8 mouse cellular contexts compared by ENCODE assay signal in the genomic region with DNA sequence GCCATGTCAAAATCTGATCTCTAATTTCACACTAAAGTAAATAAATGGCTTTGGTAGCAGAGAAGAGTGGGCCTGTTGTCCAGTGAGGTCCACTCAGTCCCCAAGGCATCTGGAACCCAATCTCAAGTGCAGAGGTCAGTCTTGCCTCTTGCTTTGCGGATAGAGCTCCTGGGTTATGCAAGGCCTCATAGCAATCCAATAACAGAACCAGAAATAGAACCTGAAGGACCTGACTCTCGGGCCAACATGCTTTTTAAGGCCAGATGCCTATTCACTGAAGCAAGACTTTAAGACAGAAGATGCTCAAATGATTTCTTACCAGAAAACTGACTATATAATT. TPM values are rescaled to one million over a fixed set of nuclear protein-coding genes. Genes with fewer than 3 reads are reported as not detected.
DNase-seq lines count a peak whose midpoint lies in the region; ATAC-seq and TF ChIP-seq lines count a peak whose summit lies in the region.

No protein-coding gene starts in this region.

- H3K4me2 ChIP-seq in hindbrain, embryonic 15.5 days, result peak overlapping the region; percentile 51
- peak overlapping the region; percentile 45 for H3K4me2 ChIP-seq in stomach, embryonic 16.5 days (ENCODE audit: low read depth, low read length)

- no peak overlapping the region for H3K9ac ChIP-seq in hindbrain, embryonic 15.5 days
- no peak overlapping the region for H3K9ac ChIP-seq in stomach, embryonic 16.5 days (ENCODE audit: low read length)

- WGBS in forebrain, embryonic 10.5 days, result 79% methylated on average over 2 of the region's 2 CpGs
- WGBS in hindbrain, embryonic 15.5 days, result 75% methylated on average over 2 of the region's 2 CpGs
- WGBS in lung, adult 2 months, result 41% methylated on average over 2 of the region's 2 CpGs
- 76% methylated on average over 2 of the region's 2 CpGs for WGBS in stomach, embryonic 16.5 days

- no peaks in the 10 kb centered on the region for H3K9me3 ChIP-seq in forebrain, embryonic 10.5 days
- no peaks in the 10 kb centered on the region for H3K9me3 ChIP-seq in hindbrain, embryonic 15.5 days
- H3K9me3 ChIP-seq in stomach, embryonic 16.5 days (replicated peaks; ENCODE audit: control insufficient read depth, low read length), result no peaks in the 10 kb centered on the region

- peak overlapping the region; percentile 94 for H3K27ac ChIP-seq in forebrain, embryonic 10.5 days
- H3K27ac ChIP-seq in hindbrain, embryonic 15.5 days (replicated peaks), result no peak overlapping the region
- H3K27ac ChIP-seq in stomach, embryonic 16.5 days (ENCODE audit: low read length), result no peak overlapping the region

- no peaks in the 10 kb centered on the region for H3K27me3 ChIP-seq in forebrain, embryonic 10.5 days (ENCODE audit: poor library complexity, severe bottlenecking)
- no peaks in the 10 kb centered on the region for H3K27me3 ChIP-seq in hindbrain, embryonic 15.5 days
- no peaks in the 10 kb centered on the region for H3K27me3 ChIP-seq in stomach, embryonic 16.5 days (ENCODE audit: control insufficient read depth, insufficient read depth, low read length)

- no peak for TF ChIP-seq CTCF in lung, adult 2 months (IDR thresholded peaks at IDR 0.05; ENCODE audit: insufficient read depth, low read length)

- DNase-seq in kidney, adult 8-10 months, result peak; percentile 34 to 58
- no peak for DNase-seq in kidney, postnatal 14 days
- DNase-seq in forebrain, embryonic 10.5 days (ENCODE audit: extremely low spot score, low spot score), result no peak
- peak; percentile 38 for DNase-seq in lung, adult 2 months
- no peak for DNase-seq in frontal cortex, postnatal 14 days (ENCODE audit: low spot score in 2 of 2)

- TF ChIP-seq POLR2A in lung, adult 2 months (IDR thresholded peaks at IDR 0.05; ENCODE audit: borderline replicate concordance, extremely low read depth, low read depth, low read length), result no peak

- no peaks in the 10 kb centered on the region for H3K36me3 ChIP-seq in forebrain, embryonic 10.5 days (replicated peaks)
- no peaks in the 10 kb centered on the region for H3K36me3 ChIP-seq in hindbrain, embryonic 15.5 days
- H3K36me3 ChIP-seq in stomach, embryonic 16.5 days (ENCODE audit: control insufficient read depth, insufficient read depth, low read length), result no peaks in the 10 kb centered on the region

- H3K4me3 ChIP-seq in forebrain, embryonic 10.5 days, result peak overlapping the region; percentile 89
- peak overlapping the region; percentile 90; the same call in 1 of the 2 replicates for H3K4me3 ChIP-seq in hindbrain, embryonic 15.5 days
- H3K4me3 ChIP-seq in lung, adult 2 months (replicated peaks; ENCODE audit: extremely low read depth, low read depth, low read length), result no peak overlapping the region
- no peak overlapping the region; the same call in 1 of the 2 replicates for H3K4me3 ChIP-seq in stomach, embryonic 16.5 days (replicated peaks; ENCODE audit: low read length)

- ATAC-seq in hindbrain, embryonic 15.5 days (ENCODE audit: low FRiP score, low read depth), result no peak
- ATAC-seq in stomach, embryonic 16.5 days (ENCODE audit: insufficient read depth, low FRiP score), result no peak
- ATAC-seq in megakaryocyte progenitor cell, adult 5-6 weeks (replicated peaks; ENCODE audit: poor library complexity), result no peak

- peaks cover 35% of the 10 kb centered on the region for H3K4me1 ChIP-seq in forebrain, embryonic 10.5 days
- H3K4me1 ChIP-seq in hindbrain, embryonic 15.5 days (replicated peaks), result peaks cover 15% of the 10 kb centered on the region
- peaks cover 3% of the 10 kb centered on the region; the same call in 1 of the 2 replicates for H3K4me1 ChIP-seq in lung, adult 2 months (ENCODE audit: control insufficient read depth, insufficient read depth, low read length)
- H3K4me1 ChIP-seq in stomach, embryonic 16.5 days (ENCODE audit: control insufficient read depth, insufficient read depth, low read length), result peaks cover 7% of the 10 kb centered on the region

RNA-seq across cellular contexts. Expression of a gene that starts 0.4 kb away (rescaled TPM):
- polyA plus RNA-seq in forebrain, embryonic 10.5 days (2016; fragmentation: Nextera tagmentation; extraction: Ambion mirVana), result 9.9 and 12.3 TPM in 2 replicates
- 10.1 and 10.9 TPM in 2 replicates for polyA plus RNA-seq in hindbrain, embryonic 15.5 days (2015; fragmentation: Nextera tagmentation; extraction: Ambion mirVana)
- 21.1 and 22.7 TPM in 2 replicates for polyA plus RNA-seq in lung, adult 2 months (2012; rRNA removed)
- polyA plus RNA-seq in stomach, embryonic 16.5 days (2015; fragmentation: Nextera tagmentation; extraction: Ambion mirVana), result 6.2 and 9.6 TPM in 2 replicates
- 12.5 and 17.1 TPM in 2 replicates for total RNA-seq in megakaryocyte progenitor cell, adult 5-6 weeks (2015)
- 5.0 and 10.6 TPM in 2 replicates for total RNA-seq in megakaryocyte progenitor cell, adult 5-6 weeks (2017)

Comparison
In these comparisons a context has a peak if more than half of its experiments do, and no peak if none do; other contexts are left out.
1. DNase-seq: peak in kidney, adult 8-10 months (2 of 2) and lung, adult 2 months (single experiment); none in kidney, postnatal 14 days (single experiment), forebrain, embryonic 10.5 days (single experiment) and frontal cortex, postnatal 14 days (0 of 2).
2. H3K4me3 ChIP-seq: peak in forebrain, embryonic 10.5 days (single experiment) and hindbrain, embryonic 15.5 days (single experiment); none in lung, adult 2 months (single experiment) and stomach, embryonic 16.5 days (single experiment).